Mouse (Mus musculus) mature B cell (primary cell): ENCODE measurements around the gene Nid1.
"Not testable (repeated sequence)": the region's sequence is repeated elsewhere in the genome, so short reads cannot be mapped to it uniquely, and the experiment has no call there.

Source experiments
- in situ Hi-C: fragments of 300-500 bp; cut with MboI; formaldehyde crosslinking; loops from 2 replicates; pipeline ENCODE4 v1.14.3; 2019

The Nid1 gene

DNA sequence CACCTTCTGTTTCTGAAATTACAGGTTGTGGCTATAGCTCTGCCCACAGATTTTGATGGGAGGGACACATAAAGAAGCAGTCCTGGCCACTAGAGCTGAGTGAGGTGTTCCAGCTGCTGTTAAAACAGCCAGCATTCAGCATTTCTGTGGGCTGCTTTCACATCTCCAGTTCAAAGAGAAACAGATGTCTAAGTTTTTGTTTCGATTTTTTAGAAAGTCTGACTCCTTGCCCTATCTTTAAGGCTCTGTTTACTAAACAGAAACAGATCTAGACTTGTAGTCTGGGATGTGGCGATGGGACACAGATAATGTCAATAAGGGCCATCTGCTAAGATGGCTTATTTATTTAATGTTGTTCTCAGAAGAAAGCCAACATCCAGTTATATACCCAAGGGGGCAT, 54.8 kb downstream of the Nid1 start:
- in situ Hi-C loops: no loop called here

DNA sequence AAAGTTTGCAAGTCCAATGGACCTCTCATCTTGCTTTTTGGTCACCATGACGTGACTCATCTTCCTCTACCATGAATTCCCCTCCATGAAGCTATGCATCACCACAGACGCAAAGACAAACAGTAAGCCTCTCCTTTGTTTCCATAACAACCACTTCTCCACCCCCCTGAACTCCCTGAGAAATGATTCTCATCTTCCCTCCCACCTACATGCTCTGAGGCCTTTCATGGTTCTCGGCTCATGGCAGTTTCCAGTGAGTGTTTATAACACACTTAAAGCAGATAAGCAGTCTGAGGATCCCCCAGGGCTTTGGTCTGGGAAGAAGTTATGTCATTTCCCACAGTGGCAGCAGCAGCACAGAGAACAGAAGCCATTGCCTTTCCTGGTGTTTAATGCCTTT, 56.2 kb downstream of the Nid1 start:
- in situ Hi-C loops: no loop called here

DNA sequence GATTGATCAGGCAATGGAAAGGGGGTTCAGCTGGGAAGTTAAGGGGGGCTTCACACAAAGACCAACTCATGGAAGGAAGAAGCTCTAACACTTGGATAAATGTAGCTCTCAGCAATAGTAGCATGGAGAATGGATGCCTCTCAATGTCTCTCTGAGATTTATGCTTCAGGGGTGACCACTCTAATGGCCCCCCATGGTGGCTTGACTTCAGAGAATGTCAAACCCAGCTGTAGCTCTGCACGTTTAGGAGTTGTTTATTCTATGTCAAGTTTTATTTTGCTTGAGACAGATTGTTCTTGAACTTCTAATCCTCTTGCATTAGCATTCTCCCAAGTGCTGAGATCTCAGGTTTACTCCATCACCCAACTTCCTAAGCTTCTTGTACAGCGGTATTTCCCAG, 60.7 kb downstream of the Nid1 start:
- in situ Hi-C loops: no loop called here

DNA sequence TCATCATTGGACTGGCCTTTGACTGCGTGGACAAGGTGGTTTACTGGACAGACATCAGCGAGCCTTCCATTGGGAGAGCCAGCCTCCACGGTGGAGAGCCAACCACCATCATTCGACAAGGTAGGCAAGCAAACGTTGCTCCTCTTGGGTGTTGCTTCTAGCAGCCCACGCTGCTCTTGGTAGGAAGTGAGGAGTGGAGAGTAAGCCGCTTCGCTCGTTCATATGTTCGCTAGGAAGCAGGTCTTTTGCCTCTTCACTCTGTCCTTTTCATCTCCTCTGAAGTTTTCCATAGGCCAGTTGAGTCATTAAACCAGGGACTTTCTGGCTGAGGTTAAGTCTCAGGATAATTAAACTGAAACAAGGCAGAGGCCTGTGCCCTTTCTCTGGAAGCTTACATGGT, 65.1 kb downstream of the Nid1 start:
- in situ Hi-C loops: no loop called here

DNA sequence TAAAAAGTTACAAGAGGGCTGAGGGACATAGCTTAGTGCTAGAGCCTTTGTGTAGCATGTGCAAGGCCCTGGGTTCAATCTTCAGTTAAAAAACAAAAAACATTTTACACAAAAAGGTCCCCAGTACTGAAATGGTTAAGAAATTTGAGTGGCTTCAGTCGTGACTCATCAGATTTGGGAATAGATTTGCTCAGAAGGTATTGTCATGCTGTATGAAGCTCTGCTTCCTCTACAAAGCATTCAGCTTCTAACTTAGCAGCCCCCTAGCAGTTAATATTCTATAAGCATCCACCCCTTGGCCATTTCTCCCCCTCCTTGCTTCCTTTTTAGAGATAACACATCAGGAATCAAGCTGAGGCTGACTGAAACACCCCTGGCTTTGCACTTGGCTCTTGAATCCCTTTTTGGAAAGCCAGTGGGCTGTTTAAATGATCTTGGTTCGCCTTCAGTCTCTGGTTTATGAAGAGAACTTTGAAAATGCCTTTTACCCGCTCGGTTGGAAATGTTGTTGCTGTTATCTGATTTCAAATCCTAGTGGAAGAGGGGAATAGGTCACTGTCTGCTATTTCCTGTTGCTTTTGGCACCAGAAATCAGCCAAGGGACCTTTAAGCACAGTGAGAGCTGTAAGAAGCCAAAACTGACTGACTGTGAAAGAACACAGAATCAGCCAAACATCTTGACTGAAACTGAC, 66.5 kb downstream of the Nid1 start:
- in situ Hi-C loops: no loop called here

DNA sequence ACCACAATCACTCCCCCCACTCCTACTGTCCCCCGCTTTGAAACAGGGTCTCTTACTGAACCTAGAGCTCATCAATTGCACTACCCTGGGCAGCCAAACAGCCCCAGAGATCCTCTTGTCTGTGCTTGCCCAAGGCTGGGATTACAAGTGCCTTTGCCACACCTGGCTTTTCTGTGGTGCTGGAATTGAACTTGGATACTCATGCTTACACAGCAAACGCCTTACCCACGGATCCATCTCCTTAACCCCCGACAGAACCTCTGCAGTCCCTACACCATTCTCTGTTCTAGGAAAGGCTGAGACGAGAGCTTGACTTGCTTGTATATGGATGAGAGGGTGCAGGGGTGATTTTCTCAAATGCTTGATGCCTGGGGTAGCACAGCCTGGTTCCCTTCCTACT, 67.7 kb downstream of the Nid1 start:
- in situ Hi-C loops: no loop called here

DNA sequence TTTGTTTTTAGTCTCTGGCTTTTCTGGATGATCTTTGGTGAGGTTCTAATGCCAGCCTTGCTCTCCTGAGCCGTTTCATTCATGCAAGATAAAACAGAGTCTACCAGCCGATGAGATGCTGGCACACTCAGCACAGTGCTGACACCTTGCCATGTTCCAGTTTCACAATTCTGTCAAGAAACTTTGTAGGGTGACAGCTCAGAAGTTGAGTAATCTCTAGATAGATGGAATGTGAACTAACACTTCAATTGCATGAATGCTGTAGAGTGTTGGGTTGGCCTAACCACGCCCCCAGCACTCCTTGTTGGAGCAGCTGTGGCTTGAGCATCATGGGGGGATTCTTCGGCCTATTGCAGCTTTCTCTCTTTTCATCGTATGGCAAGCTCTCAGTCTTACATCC, 69.2 kb downstream of the Nid1 start:
- in situ Hi-C loops: no loop called here

DNA sequence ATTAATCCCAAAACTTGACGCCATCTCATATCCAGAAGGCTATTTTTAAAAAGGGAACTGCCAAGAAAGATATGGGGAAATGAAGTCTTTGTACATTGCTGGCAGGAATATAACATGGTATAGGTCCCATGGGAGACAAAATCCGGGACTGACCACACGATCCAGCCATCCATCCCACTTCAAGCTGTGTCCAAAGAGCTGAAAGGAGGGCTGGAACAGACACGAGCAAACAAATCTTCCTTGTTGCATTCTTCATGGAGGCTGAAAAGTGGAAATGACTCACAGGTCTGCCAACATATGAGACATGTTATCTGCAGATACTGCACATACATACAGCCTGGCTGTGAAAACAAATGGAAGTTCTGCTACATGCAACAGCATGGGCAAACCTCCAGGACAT, 77.5 kb downstream of the Nid1 start:
- in situ Hi-C loops: loop anchor here (10.0 kb wide), 1 partner anchor 80 kb away; the partner anchor contains the start of gene Lyst

DNA sequence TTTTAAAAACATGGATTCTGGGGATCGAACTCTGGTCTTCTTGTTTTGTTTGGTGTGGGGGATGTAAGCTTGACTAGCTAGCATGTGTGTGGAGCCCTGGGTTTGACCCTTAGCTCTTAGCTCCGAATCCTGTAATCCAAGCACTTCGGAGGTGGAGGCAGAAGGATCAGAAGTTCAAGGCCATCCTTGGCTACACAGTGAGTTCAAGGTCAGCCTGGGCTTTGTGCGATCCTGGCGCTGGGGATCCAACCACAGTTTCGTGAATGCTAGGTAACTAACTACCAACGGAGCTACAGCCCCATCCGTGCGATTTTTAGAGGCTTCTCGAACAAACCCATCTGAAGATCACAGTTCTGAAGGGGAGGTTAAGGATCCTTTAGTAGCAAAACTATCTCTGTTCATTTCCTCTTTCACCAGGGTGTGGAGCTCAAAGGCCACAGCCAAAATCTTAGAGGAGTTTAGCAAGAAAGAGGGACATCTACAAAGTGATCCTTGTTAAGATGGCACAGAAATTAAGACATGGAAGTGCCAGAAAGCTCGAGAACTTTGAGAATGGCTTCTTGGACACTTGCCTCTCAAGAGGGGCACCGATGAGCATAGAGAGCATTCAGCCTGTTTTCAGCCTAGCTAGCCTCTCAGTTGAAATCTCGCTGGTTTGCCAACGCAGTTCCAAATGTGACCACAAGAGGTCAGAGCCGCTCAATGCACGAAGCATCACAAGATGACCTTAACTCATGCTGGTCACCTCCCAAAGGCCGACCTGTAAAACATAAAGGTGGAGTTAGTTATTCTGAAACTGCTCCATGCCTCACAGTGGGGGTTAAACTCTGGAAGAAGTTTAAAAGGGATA, 79.2 kb downstream of the Nid1 start:
- in situ Hi-C loops: loop anchor here (10.0 kb wide), 1 partner anchor 78 kb away; the partner anchor contains the start of gene Lyst

DNA sequence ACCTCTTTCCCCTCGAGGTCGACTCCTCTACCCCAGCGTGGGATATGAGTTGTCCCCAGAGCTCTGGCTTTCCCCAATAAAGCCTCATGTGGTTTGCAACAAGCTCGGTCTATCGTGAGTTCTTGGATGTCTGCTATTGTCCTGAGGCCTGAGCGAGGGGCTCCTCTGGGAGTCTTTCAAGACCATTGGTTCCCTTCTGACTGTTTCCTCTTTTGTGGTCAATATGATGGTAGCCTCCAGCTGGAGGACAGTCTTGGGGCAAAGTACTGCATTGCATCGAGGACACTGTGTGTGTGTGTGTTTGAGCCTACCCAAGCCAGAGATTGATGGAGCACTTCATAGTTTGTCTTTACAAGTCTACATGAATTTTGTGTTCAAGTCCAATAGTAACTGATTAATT, 80.8 kb downstream of the Nid1 start:
- in situ Hi-C loops: loop anchor here (10.0 kb wide), 1 partner anchor 77 kb away; the partner anchor contains the start of gene Lyst

DNA sequence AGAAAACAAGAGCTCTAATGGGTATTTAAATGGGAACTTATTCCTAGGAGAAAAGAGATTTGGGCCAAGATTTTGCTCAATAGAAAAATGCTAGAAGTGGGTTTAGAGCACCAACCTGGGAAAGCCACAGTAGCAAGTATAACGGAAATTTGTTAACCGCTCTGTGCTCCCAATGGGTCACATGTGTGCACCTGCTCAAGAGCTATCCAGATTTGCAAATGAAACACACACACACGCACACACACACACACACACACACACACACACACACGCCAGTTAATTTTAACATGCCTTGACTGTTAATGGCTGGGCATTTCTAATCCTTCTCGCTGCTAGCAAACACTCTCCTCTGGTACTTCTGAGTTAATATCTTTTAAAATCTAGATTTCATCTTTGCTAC, 83.1 kb downstream of the Nid1 start:
- in situ Hi-C loops: no loop called here

DNA sequence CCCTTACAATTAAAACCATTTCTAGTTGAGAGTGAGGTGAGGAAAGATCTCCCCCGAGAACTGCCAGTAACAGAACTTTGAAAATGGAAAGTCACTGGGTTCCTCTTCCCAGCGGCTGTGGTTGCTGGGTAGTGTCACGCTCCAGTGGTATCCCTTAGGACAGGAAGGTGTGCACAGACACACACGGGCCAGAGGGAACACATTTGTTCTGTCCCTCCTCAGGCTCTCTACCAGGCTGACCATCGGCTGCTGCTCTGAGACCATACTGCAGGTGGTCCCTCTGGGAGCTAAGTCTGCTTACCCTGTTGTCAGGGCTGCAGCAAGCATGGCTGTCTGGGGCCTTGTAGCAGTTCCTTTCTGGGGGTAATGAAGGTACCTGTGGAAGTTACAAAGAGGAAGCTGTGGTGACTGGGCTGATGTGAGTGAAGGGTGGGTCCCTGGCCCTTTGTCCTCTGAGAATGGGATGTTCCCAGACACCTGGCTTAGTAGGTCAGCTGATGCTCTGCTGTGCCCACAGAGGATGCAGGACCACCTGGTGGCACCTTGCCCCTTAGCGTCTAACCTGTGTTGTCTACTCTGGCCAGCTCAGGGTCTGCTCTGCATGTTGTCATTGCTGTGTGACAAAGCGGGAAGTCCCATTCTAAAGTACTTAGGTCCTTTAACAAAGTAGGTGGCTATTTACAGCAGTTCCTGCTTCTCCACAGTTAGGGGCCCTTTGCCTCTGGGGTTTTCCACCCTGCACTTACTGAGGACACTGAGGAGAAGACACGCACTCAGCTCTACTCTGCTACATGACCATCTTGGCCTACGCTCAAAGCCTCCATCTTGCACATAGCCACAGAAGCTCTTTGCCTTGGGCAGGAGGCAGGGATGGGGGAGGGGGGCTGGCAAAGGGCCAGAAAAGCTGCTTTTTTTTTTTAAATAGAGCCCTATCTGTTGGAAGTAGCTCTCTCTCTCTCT, 86.6 kb downstream of the Nid1 start:
- in situ Hi-C loops: no loop called here

DNA sequence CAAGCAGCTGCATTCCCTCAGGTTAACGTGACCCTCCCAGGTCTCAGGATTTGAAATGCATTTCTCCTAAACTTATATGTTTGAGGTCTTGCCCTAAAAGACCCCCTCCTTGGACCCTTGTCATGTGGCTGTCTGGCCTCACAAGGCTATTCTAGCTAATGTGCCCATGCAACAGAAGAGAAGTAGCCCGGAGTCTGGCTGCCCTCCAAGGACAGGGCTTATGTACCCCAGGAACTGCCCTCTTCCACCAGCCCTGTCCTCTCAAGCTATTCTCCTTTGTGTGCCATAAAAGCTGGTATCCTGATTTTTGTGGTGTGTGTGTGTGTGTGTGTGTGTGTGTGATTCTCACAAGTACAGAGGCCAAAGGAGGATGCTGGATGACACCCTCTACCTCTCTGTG, 87.9 kb downstream of the Nid1 start:
- in situ Hi-C loops: no loop called here

DNA sequence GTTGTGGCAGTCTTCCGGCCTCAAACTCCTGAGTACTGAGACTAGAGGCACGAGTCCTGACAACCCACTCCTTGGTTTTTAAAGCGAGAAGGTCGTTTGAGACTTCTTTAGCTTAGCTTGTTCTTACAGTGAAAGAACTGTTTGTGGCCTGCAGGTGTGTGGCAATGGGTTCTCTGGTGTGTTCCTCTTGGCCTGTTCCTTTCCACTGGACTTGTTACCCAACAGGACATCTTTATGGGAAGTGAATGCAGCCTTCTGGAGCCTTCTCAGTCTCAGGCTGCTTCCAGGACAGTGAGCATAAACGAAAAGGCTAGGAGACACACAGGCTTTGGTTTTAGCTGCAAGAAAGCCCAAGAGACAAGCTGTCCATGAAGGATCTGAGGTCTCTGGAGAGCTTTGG, 88.5 kb downstream of the Nid1 start:
- in situ Hi-C loops: no loop called here

DNA sequence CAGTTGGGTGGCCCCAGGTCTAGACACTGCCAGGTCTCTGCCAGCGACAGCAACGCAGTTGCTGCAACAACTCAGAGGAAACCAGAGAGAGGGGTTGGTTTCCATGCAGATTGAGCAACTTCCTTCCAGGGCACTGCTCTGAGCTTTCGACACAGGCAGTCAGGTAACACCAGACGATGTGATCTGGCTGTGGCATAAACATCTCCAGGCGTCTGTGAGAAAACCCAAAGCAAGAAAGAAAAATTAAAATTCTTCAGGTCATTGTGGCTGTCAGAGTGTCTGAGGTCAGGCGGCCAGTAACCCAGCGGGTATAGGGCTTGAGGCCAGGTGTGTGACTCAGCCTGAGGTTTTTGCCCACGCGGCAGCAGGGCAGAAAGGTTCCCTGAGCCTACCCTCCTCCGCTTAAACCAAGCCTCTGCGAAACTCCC, 91.8 kb downstream of the Nid1 start:
- in situ Hi-C loops: no loop called here

DNA sequence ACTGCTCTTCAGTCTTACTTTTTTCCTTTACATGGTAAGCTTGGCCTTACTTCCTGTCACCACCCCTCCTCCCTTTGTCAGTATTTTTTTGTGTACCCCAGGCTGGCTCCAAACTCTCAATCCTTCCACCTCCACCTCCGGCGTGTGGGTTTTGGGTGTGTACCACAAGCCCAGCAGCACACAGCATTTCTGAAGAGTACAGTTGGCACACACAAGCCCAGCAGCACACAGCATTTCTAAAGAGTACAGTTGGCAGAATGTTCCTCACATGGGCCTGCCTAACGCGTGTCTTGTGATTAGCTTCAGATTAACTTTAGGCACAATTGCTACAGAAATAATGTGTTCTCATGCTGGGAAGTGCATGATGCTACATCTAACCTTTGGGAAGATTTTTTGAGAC, 93.6 kb downstream of the Nid1 start:
- in situ Hi-C loops: no loop called here

DNA sequence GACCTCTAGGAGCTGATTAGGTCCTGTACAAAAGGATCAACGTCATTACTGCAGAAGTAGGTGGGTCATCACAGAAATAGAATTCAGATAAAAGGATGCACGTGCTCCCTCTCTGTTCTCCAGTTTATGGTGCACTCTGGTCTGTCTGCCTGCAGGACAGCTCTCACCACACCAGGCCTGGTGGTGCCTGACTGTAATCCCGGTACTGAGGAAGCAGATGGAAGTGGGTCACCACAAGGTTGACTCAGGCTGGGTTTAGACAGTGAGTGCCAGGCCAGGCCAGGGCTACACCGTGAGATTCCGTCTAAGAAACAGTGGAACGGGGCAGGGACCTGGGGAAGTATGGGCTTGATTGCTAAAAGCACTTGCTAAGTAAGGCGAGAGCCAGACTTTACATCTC, 94.6 kb downstream of the Nid1 start:
- in situ Hi-C loops: no loop called here

DNA sequence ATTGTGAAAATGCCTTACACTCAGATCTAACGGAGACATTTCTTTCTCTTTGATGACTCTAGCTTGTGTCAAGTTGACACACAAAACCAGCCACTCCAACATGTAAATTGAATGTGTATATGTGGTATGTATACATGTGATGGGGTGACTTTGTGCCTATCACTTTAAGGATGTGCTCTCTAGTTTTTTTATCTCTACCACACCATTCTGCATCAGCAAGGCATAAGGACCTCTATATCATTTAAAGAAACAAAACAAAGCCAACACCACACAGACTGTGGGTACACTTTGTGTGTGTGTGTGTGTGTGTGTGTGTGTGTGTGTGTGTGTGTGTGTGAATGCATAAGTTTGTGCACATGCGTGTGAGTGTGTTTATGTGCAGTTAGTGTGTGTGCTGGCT, 99.2 kb downstream of the Nid1 start:
- in situ Hi-C loops: no loop called here

DNA sequence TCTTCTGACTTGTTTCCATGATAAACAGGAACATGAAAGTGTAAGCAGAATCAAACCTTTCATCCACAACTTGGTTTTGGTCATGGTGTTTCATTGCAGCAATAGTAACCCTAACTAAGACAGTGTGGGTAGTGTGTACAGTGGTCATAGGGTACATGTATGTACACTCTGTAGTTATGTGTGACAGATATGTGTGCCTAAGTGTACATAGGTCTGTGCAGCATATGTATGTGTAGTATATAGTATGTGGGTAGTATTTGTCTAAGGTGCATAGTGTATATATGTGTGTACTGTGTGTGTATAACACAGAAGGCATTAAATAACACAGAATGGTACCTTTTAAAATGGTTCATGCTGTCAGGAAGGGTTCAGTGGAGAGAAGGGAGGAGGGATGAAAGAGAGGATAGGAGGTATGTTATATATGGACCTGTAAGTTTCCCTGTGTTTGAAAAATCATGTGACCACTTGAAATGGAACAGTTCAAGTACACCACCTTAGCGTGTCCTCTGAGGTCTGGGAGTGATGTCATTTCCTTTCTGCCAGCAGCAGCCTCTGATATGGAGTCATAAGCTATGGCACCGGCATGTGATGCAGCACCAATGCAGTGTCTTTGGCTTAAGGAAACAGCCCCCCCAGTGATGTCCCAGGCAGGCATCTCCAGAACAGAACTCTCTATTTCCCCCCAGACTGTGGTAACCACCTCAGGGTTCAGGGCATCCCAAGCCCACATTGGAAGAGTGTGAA, 100.1 kb downstream of the Nid1 start:
- in situ Hi-C loops: no loop called here

DNA sequence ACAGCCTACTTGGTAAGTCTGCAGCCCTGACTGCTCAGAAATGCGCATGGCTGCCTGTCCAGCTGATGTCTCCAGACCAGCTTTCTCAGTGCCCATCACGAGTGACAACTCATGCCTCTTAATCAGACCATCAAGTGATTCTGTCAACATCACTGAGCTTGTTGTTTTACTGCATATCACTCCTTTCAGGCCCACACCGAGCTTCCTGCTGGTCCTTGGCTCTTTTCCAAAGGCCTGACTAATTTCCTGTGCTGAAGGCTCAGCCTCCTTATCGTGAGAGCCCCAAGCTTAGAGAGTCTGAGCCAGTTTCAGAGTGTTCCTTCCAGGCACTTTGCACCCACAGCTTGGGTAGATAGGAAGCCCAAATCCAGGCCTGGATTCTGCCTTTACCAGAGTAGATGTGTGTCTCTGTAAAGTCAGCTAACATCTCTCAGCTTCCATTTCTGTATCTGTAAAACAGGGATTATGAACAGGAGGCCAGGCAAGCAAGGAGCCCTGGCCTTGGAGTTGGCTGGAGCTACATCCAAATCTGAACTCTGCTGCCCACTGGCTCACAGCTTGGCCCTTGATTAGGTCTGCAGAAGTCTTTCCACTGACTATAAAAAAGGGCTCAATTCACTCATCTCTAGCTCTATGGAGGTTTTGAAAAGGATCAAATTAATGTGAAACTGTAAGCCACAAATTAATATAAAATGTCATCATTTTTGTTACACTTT, 101.4 kb downstream of the Nid1 start:
- in situ Hi-C loops: no loop called here

DNA sequence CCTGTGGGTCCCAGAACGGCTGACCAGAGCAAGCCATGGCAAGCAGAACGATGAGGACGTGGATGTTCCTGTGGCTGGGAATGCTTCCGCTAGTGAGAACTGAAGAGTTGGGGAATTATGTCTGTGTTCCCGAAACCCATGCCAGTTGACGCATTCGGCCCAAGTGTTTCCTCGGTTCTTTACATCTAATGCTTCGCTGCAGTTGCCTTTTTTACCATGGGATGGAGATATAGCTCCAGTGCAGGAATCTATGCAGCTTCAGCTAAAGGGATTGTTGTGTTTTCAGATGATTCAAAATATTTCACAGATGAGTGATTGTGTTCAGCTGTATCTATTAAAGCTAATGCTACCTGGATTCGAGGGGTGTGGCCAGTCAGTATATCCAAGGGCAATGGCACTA, 105.7 kb downstream of the Nid1 start:
- in situ Hi-C loops: not testable (repeated sequence)
